Mouse (Mus musculus) CD4-positive, CD25-positive, alpha-beta regulatory T cell, adult 4 months (primary cell): ENCODE measurements at regions not wholly inside any gene's neighbourhood (a gene's known extent, or its start where the extent isn't known, plus 50 kb on each side); places are given as distances from the start of the nearest gene placed in this dataset.

Experiments
- ATAC-seq: one replicate; pipeline ENCODE4 v1.8.0; 2017

- ATAC-seq: no peak
These were observed 112.0 kb downstream of the Gm19410 start for GRCm38 (mm10) chr8:35877581-35877980.

- ATAC-seq: no peak
These were observed 116.2 kb downstream of the Gm19410 start for GRCm38 (mm10) chr8:35881810-35882209.

- no peak for ATAC-seq
These were observed 117.3 kb downstream of the Gm19410 start for GRCm38 (mm10) chr8:35882638-35883455.

- no peak for ATAC-seq
These were observed 117.8 kb downstream of the Gm19410 start for GRCm38 (mm10) chr8:35883456-35883780.

- ATAC-seq: no peak
These were observed 119.0 kb downstream of the Gm19410 start for GRCm38 (mm10) chr8:35884545-35884944.

GRCm38 (mm10) chr8:35890083-35890482 is 124.5 kb downstream of the Gm19410 start:
- ATAC-seq: no peak

GRCm38 (mm10) chr8:35891769-35892168 is 126.2 kb downstream of the Gm19410 start:
- ATAC-seq: no peak

GRCm38 (mm10) chr8:35898493-35898892 is 132.9 kb downstream of the Gm19410 start:
- ATAC-seq: no peak

GRCm38 (mm10) chr8:35901490-35901889 is 135.9 kb downstream of the Gm19410 start:
- no peak for ATAC-seq

GRCm38 (mm10) chr8:35904711-35905450 is 139.3 kb downstream of the Gm19410 start:
- no peak for ATAC-seq

- no peak for ATAC-seq
These were observed 142.4 kb downstream of the Gm19410 start for GRCm38 (mm10) chr8:35907998-35908397.

- no peak for ATAC-seq
These were observed 146.7 kb downstream of the Gm19410 start for GRCm38 (mm10) chr8:35912264-35912663.

- no peak for ATAC-seq
These were observed 150.4 kb downstream of the Gm19410 start for GRCm38 (mm10) chr8:35915878-35916518.

- no peak for ATAC-seq
These were observed 152.0 kb downstream of the Gm19410 start for GRCm38 (mm10) chr8:35917573-35917972.

GRCm38 (mm10) chr8:35919451-35919850 is 153.9 kb downstream of the Gm19410 start:
- no peak for ATAC-seq

GRCm38 (mm10) chr8:35919859-35920675 is 154.5 kb downstream of the Gm19410 start:
- ATAC-seq: no peak

GRCm38 (mm10) chr8:35924026-35924425 is 158.4 kb downstream of the Gm19410 start:
- no peak for ATAC-seq

- ATAC-seq: no peak
These were observed 161.8 kb downstream of the Gm19410 start for GRCm38 (mm10) chr8:35927408-35927871.

GRCm38 (mm10) chr8:35930291-35930690 is 164.7 kb downstream of the Gm19410 start:
- no peak for ATAC-seq

GRCm38 (mm10) chr8:35933186-35934114 is 167.9 kb downstream of the Gm19410 start:
- no peak for ATAC-seq

GRCm38 (mm10) chr8:35934115-35934607 is 168.6 kb downstream of the Gm19410 start:
- ATAC-seq: no peak
